Mouse (Mus musculus) heart, adult 8-10 months (tissue): ENCODE data around the gene 1500015O10Rik. TPM values are rescaled to one million over a fixed set of nuclear protein-coding genes. Genes with fewer than 3 reads are reported as not detected.

Source experiments
- DNase-seq: peaks from one replicate; pipeline ENCODE4 v3.0.0; 2022; ENCODE audit warnings: low spot score
- total RNA-seq, 4 experiments: library from RNA; stranded (reverse); gene quantifications; 2 replicates each; pipeline ENCODE4 v1.2.4; 2022

The 1500015O10Rik gene
- total RNA-seq, 4 experiments from 2014 or later = 0.82 to 4.2 (median 2.5) TPM

- no peak for DNase-seq
Observed at GRCm38 (mm10) chr1:43774126-43774525, 43.7 kb downstream of the 1500015O10Rik start.

- DNase-seq = no peak
Observed at GRCm38 (mm10) chr1:43776106-43776505, 45.7 kb downstream of the 1500015O10Rik start.

- DNase-seq = no peak
Observed at GRCm38 (mm10) chr1:43781195-43781594, 50.8 kb downstream of the 1500015O10Rik start.

GRCm38 (mm10) chr1:43781672-43782071 lies 51.3 kb downstream of the 1500015O10Rik start:
- no peak for DNase-seq

GRCm38 (mm10) chr1:43782680-43783079 lies 52.3 kb downstream of the 1500015O10Rik start:
- no peak for DNase-seq

GRCm38 (mm10) chr1:43783186-43783585 lies 52.8 kb downstream of the 1500015O10Rik start:
- no peak for DNase-seq

- no peak for DNase-seq
Observed at GRCm38 (mm10) chr1:43785316-43785715, 54.9 kb downstream of the 1500015O10Rik start.

- DNase-seq = no peak
Observed at GRCm38 (mm10) chr1:43786711-43787110, 56.3 kb downstream of the 1500015O10Rik start.

GRCm38 (mm10) chr1:43789765-43790164 lies 59.4 kb downstream of the 1500015O10Rik start:
- DNase-seq = no peak

Other genes starting within 250 kb of the 1500015O10Rik start
- gene Uxs1, start 97.2 kb downstream of the 1500015O10Rik start, total RNA-seq = 10 to 100 TPM in 2 of 4 experiments, 1 to 10 TPM in 2; 8.0 to 11.8 (median 10.1) TPM
- 10 to 100 TPM; 35.5 to 42.4 (median 41.3) TPM for gene Tpp2, start 203.0 kb downstream of the 1500015O10Rik start, total RNA-seq